In the genomic region with DNA sequence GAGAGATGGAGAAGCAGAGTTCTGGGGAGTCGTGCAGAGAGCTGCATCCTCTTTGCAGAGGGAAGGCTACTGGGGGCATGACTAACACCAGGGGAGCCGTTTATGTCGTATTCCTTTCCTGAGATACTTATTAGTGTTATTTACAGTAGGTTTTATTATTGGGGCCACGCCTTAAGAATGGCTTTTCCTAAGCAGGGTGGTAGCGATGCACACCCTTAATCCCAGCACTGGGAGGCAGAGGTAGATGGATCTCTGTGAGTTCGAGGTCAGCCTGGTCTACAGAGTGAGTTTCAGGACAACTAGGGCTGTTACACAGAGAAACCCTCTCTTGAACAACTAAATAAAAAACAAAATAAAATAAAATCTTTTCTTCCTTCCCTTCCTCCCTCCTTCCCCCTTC, we compare ENCODE assay signal across 14 mouse cellular contexts.
A peak's percentile ranks its signal among the peaks of the same experiment; 100 is the strongest.
DNase-seq lines count a peak whose midpoint lies in the region; ATAC-seq and TF ChIP-seq lines count a peak whose summit lies in the region.
"Had no signal": no experiment of that assay in that cellular context is flagged by ENCODE, and none has a peak within 500 bp of the region (broad histone marks: within the 10 kb centered on the region; RNA-seq: fewer than 3 reads in every experiment).

No protein-coding gene starts in this region.

- no peaks in the 10 kb centered on the region for H3K9me3 ChIP-seq in heart, embryonic 12.5 days (replicated peaks)
- no peaks in the 10 kb centered on the region for H3K9me3 ChIP-seq in stomach, embryonic 15.5 days
- no peaks in the 10 kb centered on the region for H3K9me3 ChIP-seq in stomach, postnatal 0 days (ENCODE audit: control insufficient read depth, low read length)
- no peaks in the 10 kb centered on the region for H3K9me3 ChIP-seq in liver, embryonic 13.5 days (replicated peaks)
- H3K9me3 ChIP-seq: kidney, embryonic 15.5 days; midbrain, embryonic 13.5 days had no signal

- H3K4me1 ChIP-seq in heart, embryonic 12.5 days (replicated peaks): peaks cover 37% of the 10 kb centered on the region
- peaks cover 10% of the 10 kb centered on the region; the same call in 1 of the 2 replicates for H3K4me1 ChIP-seq in stomach, embryonic 15.5 days
- H3K4me1 ChIP-seq in stomach, postnatal 0 days (replicated peaks; ENCODE audit: control insufficient read depth, insufficient read depth): no peaks in the 10 kb centered on the region
- H3K4me1 ChIP-seq in liver, embryonic 13.5 days (replicated peaks): peaks cover 60% of the 10 kb centered on the region

- TF ChIP-seq CTCF in stomach, postnatal 0 days (IDR thresholded peaks at IDR 0.05; ENCODE audit: low read depth): no peak

- 46% methylated on average over 6 of the region's 6 CpGs for WGBS in heart, embryonic 12.5 days
- WGBS in stomach, embryonic 15.5 days: 42% methylated on average over 6 of the region's 6 CpGs
- 56% methylated on average over 6 of the region's 6 CpGs for WGBS in stomach, postnatal 0 days
- 34% methylated on average over 6 of the region's 6 CpGs for WGBS in liver, embryonic 13.5 days (ENCODE audit: insufficient replicate concordance)

- H3K27ac ChIP-seq in heart, embryonic 12.5 days (ENCODE audit: poor library complexity, severe bottlenecking): peak overlapping the region; percentile 72
- H3K27ac ChIP-seq in stomach, embryonic 15.5 days: 0 out of 2 replicates have a peak overlapping the region, but pooled peaks have one; percentile 11
- H3K27ac ChIP-seq in stomach, postnatal 0 days (replicated peaks): no peak overlapping the region
- peak overlapping the region; percentile 94 for H3K27ac ChIP-seq in liver, embryonic 13.5 days
- H3K27ac ChIP-seq: kidney, embryonic 15.5 days; macrophage; midbrain, embryonic 13.5 days had no signal

- H3K4me3 ChIP-seq in heart, embryonic 12.5 days: no peak overlapping the region
- H3K4me3 ChIP-seq in stomach, embryonic 15.5 days (replicated peaks): no peak overlapping the region
- no peak overlapping the region for H3K4me3 ChIP-seq in stomach, postnatal 0 days (ENCODE audit: low read depth, low read length)
- H3K4me3 ChIP-seq in liver, embryonic 13.5 days (replicated peaks): peak overlapping the region; percentile 16
- H3K4me3 ChIP-seq: kidney, embryonic 15.5 days; midbrain, embryonic 13.5 days had no signal

- H3K27me3 ChIP-seq in heart, embryonic 12.5 days (replicated peaks): no peaks in the 10 kb centered on the region
- no peaks in the 10 kb centered on the region for H3K27me3 ChIP-seq in stomach, embryonic 15.5 days (replicated peaks)
- H3K27me3 ChIP-seq in stomach, postnatal 0 days (ENCODE audit: control insufficient read depth, insufficient read depth, low read length): no peaks in the 10 kb centered on the region
- no peaks in the 10 kb centered on the region for H3K27me3 ChIP-seq in liver, embryonic 13.5 days
- H3K27me3 ChIP-seq: kidney, embryonic 15.5 days; midbrain, embryonic 13.5 days had no signal

- TF ChIP-seq EP300 in stomach, postnatal 0 days (optimal IDR thresholded peaks at IDR 0.05): no peak

- H3K4me2 ChIP-seq in heart, embryonic 12.5 days: peak overlapping the region; percentile 22; the same call in 1 of the 2 replicates
- H3K4me2 ChIP-seq in stomach, embryonic 15.5 days: no peak overlapping the region
- no peak overlapping the region for H3K4me2 ChIP-seq in stomach, postnatal 0 days (replicated peaks; ENCODE audit: low read depth)
- H3K4me2 ChIP-seq in liver, embryonic 13.5 days: peak overlapping the region; percentile 59
- H3K4me2 ChIP-seq: kidney, embryonic 15.5 days; midbrain, embryonic 13.5 days had no signal

- DNase-seq in heart, adult 8-10 months (ENCODE audit: low spot score): no peak
- DNase-seq in stomach, postnatal 0 days (ENCODE audit: low spot score): no peak
- no peak for DNase-seq in liver, embryonic 13.5 days
- no peak for DNase-seq in layer of hippocampus, postnatal 25 days (ENCODE audit: extremely low spot score in 1 of 2, low spot score in 1 of 2)
- no peak for DNase-seq in gastrocnemius, postnatal 36 days
- DNase-seq: adrenal gland, postnatal 36 days; cerebellum, adult 8-10 months; lung, adult 2 months; right cerebral cortex, postnatal 4 days had no signal

- ATAC-seq in heart, embryonic 12.5 days (ENCODE audit: insufficient number of reproducible peaks, low FRiP score): peak; percentile 30; the same call in 1 of the 2 replicates
- 0 out of 2 replicates have a peak, but pooled peaks have one; percentile 36 for ATAC-seq in stomach, embryonic 15.5 days (ENCODE audit: insufficient read depth, low FRiP score, low read depth)
- ATAC-seq in stomach, postnatal 0 days (ENCODE audit: low FRiP score, low TSS enrichment): no peak
- peak; percentile 56 for ATAC-seq in liver, embryonic 13.5 days (ENCODE audit: low read depth)
- ATAC-seq: midbrain, embryonic 13.5 days had no signal

- H3K36me3 ChIP-seq in heart, embryonic 12.5 days: no peaks in the 10 kb centered on the region
- no peaks in the 10 kb centered on the region for H3K36me3 ChIP-seq in stomach, embryonic 15.5 days
- H3K36me3 ChIP-seq in stomach, postnatal 0 days (ENCODE audit: control insufficient read depth, insufficient read depth, low read length): no peaks in the 10 kb centered on the region
- H3K36me3 ChIP-seq in liver, embryonic 13.5 days: no peaks in the 10 kb centered on the region
- H3K36me3 ChIP-seq: kidney, embryonic 15.5 days; midbrain, embryonic 13.5 days had no signal

- intact Hi-C loops in gastrocnemius, postnatal 36 days (cut with DNase I): no loop called here

- no peak overlapping the region for H3K9ac ChIP-seq in heart, embryonic 12.5 days
- no peak overlapping the region for H3K9ac ChIP-seq in stomach, embryonic 15.5 days
- H3K9ac ChIP-seq in stomach, postnatal 0 days (ENCODE audit: low read length): no peak overlapping the region
- peak overlapping the region; percentile 46 for H3K9ac ChIP-seq in liver, embryonic 13.5 days
- H3K9ac ChIP-seq: kidney, embryonic 15.5 days; midbrain, embryonic 13.5 days had no signal

Comparison
In these comparisons a context has a peak if more than half of its experiments do, and no peak if none do; other contexts are left out.
1. H3K4me2 ChIP-seq: peak in heart, embryonic 12.5 days (single experiment) and liver, embryonic 13.5 days (single experiment); none in stomach, embryonic 15.5 days (single experiment) and stomach, postnatal 0 days (single experiment).